Mouse (Mus musculus) limb, embryonic 12.5 days (tissue): ENCODE measurements around the gene Mnt. TPM values are rescaled to one million over a fixed set of nuclear protein-coding genes. Genes with fewer than 3 reads are reported as not detected.

Experiments used
- ATAC-seq: fragments of 200-750 bp; cut with Nextera tagmentation; 2 replicates; pipeline ENCODE4 v1.8.0; 2017; ENCODE audit warnings: low read depth, moderate TSS enrichment; ENCODE audit not compliant: insufficient number of reproducible peaks, insufficient read depth, low FRiP score, low TSS enrichment
- H3K27ac ChIP-seq: fragments of 300-500 bp; sonication (generic); 2 replicates; pipeline ENCODE4 v1.5.1; 2016; ENCODE audit warnings: mild to moderate bottlenecking, moderate library complexity
- H3K27me3 ChIP-seq: fragments of 300-500 bp; sonication (generic); 2 replicates; pipeline ENCODE4 v1.6.1; 2016; ENCODE audit warnings: mild to moderate bottlenecking, moderate library complexity
- H3K36me3 ChIP-seq: fragments of 300-500 bp; sonication (generic); 2 replicates; pipeline ENCODE4 v1.6.1; 2016; ENCODE audit warnings: mild to moderate bottlenecking, moderate library complexity
- H3K4me1 ChIP-seq: fragments of 300-500 bp; sonication (generic); replicated peaks from 2 replicates; pipeline ENCODE4 v1.6.1; 2016
- H3K4me2 ChIP-seq: fragments of 300-500 bp; sonication (generic); 2 replicates; pipeline ENCODE4 v1.6.1; 2016; ENCODE audit warnings: mild to moderate bottlenecking, moderate library complexity
- H3K4me3 ChIP-seq: fragments of 300-500 bp; sonication (generic); replicated peaks from 2 replicates; pipeline ENCODE4 v1.5.1; 2016; ENCODE audit warnings: mild to moderate bottlenecking
- H3K9ac ChIP-seq: fragments of 300-500 bp; sonication (generic); replicated peaks from 2 replicates; pipeline ENCODE4 v1.6.1; 2016; ENCODE audit warnings: mild to moderate bottlenecking, moderate library complexity
- H3K9me3 ChIP-seq: fragments of 300-500 bp; sonication (generic); 2 replicates; pipeline ENCODE4 v1.6.1; 2016; ENCODE audit warnings: mild to moderate bottlenecking, moderate library complexity
- WGBS: fragments of 180-500 bp; shearing (Covaris S2); methylation state at CpG from one replicate; pipeline ENCODE4 v1.1.7; 2016; 5-methylcytosine and 5-hydroxymethylcytosine counted together
- microRNA-seq: library from miRNA; unstranded; fragments of <30 nt; microRNA quantifications from one replicate; pipeline ENCODE4, GENCODE M21; 2017
- polyA plus RNA-seq: library from polyadenylated mRNA; unstranded; fragments of >200 nt; fragmentation: Nextera tagmentation; extraction: Ambion mirVana; gene quantifications from 2 replicates; pipeline ENCODE4 v1.2.1, GENCODE M21; 2016

Mnt gene
- polyA plus RNA-seq, 1 experiment from 2014 or later = 4.4 TPM

DNA sequence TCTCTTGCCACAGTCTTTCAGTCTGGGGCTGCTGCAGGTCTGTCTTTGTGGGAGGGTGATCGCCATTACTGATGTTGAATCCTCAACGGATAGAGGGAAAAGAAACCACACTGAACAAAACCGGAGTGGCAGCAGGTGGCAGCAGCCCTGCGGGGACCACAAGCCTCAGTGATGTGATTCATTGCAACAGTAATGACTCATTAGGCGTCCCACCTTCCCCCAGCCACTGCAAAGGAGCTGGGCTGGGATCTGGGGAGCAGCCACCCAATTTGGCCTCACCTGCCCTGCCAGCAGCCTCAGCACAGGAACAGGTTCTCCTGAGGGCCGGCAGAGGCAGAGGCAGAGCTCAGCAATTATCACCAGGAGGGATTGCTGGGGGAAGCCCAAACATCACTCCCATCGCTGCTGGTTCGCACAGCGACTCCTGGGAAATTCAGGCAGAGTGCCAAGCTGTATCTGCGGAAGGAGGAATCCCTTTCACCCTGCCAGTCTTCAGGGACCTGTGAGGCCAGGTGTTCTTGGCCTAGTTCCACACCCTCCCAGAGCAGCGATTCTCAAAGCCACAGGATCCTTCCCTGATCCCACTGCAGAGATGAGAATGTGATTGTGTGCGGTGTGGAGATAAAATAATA lies 40.4 kb downstream of the Mnt start:
- Histone ChIP-seq H3K4me3 (no peak overlapping the region), H3K27me3 (no peaks in the 10 kb centered on the region), H3K36me3 (0 out of 2 replicates have a peak, but pooled peaks cover 4% of the 10 kb centered on the region), H3K4me1 (peaks cover 19% of the 10 kb centered on the region), H3K9ac (no peak overlapping the region), H3K9me3 (no peaks in the 10 kb centered on the region), H3K4me2 (no peak overlapping the region), H3K27ac (no peak overlapping the region)
- WGBS = 34% methylated on average over 12 of the region's 12 CpGs
- ATAC-seq = no peak

DNA sequence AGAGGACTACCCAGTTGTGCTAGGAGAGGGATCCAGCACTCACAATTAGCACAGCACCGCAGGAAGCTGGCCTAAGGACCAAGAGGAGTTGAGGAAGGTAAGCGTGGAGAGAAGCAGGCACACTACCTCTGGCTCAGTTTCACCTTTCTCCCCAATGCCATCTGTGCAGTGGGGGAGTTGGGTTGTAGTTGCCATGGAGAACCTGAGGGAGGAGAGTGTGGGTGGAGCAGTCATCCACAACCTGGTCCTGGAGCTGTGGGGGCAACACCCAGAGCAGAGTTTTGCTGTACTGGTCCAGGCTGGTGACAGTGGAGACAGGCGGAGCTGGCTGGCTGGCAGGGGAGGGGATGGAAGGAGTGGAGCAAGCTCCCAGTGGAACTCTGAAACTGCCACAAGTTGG lies 43.9 kb downstream of the Mnt start:
- Histone ChIP-seq H3K4me3 (no peak overlapping the region), H3K27ac (no peak overlapping the region), H3K4me1 (peaks cover 28% of the 10 kb centered on the region), H3K4me2 (no peak overlapping the region), H3K36me3 (no peaks in the 10 kb centered on the region), H3K9me3 (no peaks in the 10 kb centered on the region), H3K9ac (no peak overlapping the region), H3K27me3 (no peaks in the 10 kb centered on the region)
- WGBS = 46% methylated on average over 3 of the region's 3 CpGs
- no peak for ATAC-seq

DNA sequence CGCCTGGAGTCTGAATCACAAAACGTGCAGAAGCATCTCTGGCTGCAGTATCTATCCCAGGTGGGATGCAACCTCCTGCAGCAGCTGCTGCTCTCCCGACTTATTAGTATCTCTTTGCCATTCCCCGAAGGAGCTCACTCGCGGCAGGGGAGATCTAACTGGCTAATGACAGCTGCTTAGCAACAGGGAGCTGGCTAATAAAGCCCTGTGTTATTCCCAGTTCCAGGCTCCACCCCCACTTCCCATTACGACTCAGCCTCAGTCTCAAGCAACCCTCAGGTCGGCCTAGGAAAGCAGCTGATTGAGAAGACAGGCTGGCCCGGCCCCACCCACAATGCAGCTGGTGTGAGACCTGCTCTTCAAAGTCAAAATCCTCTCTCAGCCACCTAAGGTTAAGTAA lies 46.1 kb downstream of the Mnt start:
- WGBS = 4% methylated on average over 9 of the region's 9 CpGs
- Histone ChIP-seq H3K9me3 (no peaks in the 10 kb centered on the region), H3K27ac (no peak overlapping the region; the same call in 1 of the 2 replicates), H3K27me3 (no peaks in the 10 kb centered on the region), H3K4me3 (no peak overlapping the region), H3K4me2 (peak overlapping the region; percentile 39), H3K4me1 (peaks cover 20% of the 10 kb centered on the region), H3K9ac (no peak overlapping the region; the same call in 1 of the 2 replicates), H3K36me3 (no peaks in the 10 kb centered on the region)
- 0 out of 2 replicates have a peak, but pooled peaks have one; percentile 63 for ATAC-seq

DNA sequence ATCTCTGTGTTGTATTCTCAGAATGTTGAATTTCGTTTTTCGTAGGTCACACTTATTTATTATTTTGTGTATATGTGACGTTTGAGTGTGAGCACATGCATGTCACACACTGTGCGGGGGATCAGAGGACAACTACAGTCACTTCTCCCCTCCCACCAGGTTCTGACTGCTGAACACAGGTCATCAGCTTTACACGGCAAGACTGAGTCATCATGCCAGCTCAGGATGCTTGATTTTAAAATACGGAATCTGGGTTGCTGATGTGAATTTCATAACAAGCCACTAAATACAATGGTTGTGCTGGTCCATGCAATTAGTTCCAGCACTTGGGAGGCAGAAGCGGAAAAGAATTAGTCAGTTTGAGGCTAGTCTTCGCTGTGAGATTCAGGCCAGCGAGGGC lies 50.3 kb downstream of the Mnt start:
- no peak overlapping the region for H3K9ac ChIP-seq
- ATAC-seq = no peak
- no peaks in the 10 kb centered on the region for H3K36me3 ChIP-seq
- no peak overlapping the region for H3K4me3 ChIP-seq
- no peaks in the 10 kb centered on the region for H3K9me3 ChIP-seq
- no peak overlapping the region for H3K4me2 ChIP-seq
- 87% methylated on average over 9 of the region's 9 CpGs for WGBS
- peaks cover 9% of the 10 kb centered on the region for H3K4me1 ChIP-seq
- H3K27ac ChIP-seq = no peak overlapping the region
- no peaks in the 10 kb centered on the region for H3K27me3 ChIP-seq

DNA sequence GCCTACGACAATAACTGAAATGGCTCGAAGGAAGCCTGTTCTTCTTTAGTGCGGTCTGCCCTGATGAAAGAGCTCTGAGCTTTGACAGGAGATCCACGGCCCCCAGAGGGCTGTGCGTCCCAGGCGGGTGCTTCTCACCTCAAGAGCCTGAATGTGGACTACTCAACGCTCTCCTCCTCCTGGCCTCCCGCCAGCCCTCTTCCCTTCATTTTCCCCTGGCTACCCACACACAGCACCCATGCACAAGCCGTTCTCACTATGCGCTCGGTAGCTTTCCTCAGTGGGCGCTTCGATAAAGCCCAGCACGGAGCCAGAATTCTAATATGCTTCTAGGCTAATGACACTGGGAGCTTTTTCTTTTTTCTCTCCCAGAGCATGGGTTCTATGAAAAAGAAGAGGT lies 51.3 kb downstream of the Mnt start:
- no peaks in the 10 kb centered on the region for H3K27me3 ChIP-seq
- no peak overlapping the region for H3K27ac ChIP-seq
- no peaks in the 10 kb centered on the region for H3K36me3 ChIP-seq
- 74% methylated on average over 14 of the region's 14 CpGs for whole genome bisulfite sequencing
- no peak for ATAC-seq
- no peak overlapping the region for H3K9ac ChIP-seq
- no peak overlapping the region for H3K4me3 ChIP-seq
- H3K4me1 ChIP-seq = peaks cover 3% of the 10 kb centered on the region
- H3K9me3 ChIP-seq = no peaks in the 10 kb centered on the region
- no peak overlapping the region for H3K4me2 ChIP-seq

DNA sequence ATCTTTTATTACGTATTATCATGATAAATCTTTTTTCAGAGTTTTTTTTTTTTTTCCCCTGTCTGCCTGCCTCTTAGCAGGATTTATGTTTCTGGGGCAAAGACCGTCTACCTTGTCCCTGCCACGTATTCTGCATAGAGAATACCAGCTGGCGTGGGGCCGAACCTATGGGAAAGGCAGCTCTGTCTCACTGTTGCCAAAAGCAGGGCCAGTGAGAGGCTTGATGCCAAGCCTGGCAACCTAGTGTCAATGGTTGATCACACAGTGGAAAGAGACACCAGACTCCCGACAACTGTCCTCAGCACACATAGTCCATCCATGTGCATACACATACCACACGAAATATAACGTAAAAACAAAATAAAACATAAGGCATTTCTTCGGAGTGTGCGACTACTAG lies 52.4 kb downstream of the Mnt start:
- Histone ChIP-seq H3K9me3 (no peaks in the 10 kb centered on the region), H3K4me1 (no peaks in the 10 kb centered on the region), H3K36me3 (no peaks in the 10 kb centered on the region), H3K9ac (no peak overlapping the region), H3K4me2 (no peak overlapping the region), H3K4me3 (no peak overlapping the region), H3K27ac (no peak overlapping the region), H3K27me3 (no peaks in the 10 kb centered on the region)
- WGBS = 93% methylated on average over 10 of the region's 10 CpGs
- ATAC-seq = no peak

DNA sequence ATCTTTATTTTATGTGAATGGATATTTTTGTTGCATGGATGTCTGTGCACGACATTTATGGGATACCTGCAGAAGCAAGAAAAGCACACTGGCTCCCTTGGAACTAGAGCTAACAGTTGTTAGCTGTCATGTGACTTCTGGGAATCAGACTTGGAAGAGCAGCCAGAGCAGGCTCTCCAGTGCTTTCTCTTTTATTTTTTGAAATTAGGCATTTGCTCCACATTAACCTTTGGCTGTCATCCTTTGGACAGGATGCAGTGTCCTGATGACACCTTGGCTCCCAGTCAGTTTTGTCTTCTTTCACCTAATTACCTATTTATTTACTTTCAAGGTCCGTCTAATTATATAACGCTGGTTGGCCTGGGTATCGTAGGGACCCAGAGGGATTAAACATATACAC lies 63.9 kb downstream of the Mnt start:
- 83% methylated on average over 4 of the region's 4 CpGs for WGBS
- no peaks in the 10 kb centered on the region for H3K27me3 ChIP-seq
- H3K4me1 ChIP-seq = peaks cover 9% of the 10 kb centered on the region
- H3K9ac ChIP-seq = no peak overlapping the region
- H3K4me3 ChIP-seq = no peak overlapping the region
- no peak for ATAC-seq
- H3K27ac ChIP-seq = no peak overlapping the region
- peaks cover 4% of the 10 kb centered on the region for H3K36me3 ChIP-seq
- H3K9me3 ChIP-seq = no peaks in the 10 kb centered on the region
- no peak overlapping the region for H3K4me2 ChIP-seq

Small RNA genes within 50 kb of the gene (microRNA-seq; reads per million reads assigned to microRNA genes)
- gene Mir6926 = not detected

Other genes starting within 250 kb of the Mnt start
- 1.1 TPM in 2 replicates for gene Rap1gap2, start 220.0 kb upstream of the Mnt start, polyA plus RNA-seq
- gene Ccdc92b, start 211.3 kb upstream of the Mnt start, polyA plus RNA-seq = 0.58 and 0.84 TPM in 2 replicates
- gene Cluh, start 181.4 kb upstream of the Mnt start, polyA plus RNA-seq = 22.5 and 25.7 TPM in 2 replicates
- gene Pafah1b1, start 106.2 kb upstream of the Mnt start, polyA plus RNA-seq = 57.1 and 60.1 TPM in 2 replicates
- gene Mettl16, start 60.1 kb upstream of the Mnt start, polyA plus RNA-seq = 60.6 and 61.6 TPM in 2 replicates
- gene Sgsm2, start 66.1 kb downstream of the Mnt start, polyA plus RNA-seq = 5.2 and 5.9 TPM in 2 replicates
- 45.2 and 46.5 TPM in 2 replicates for gene Tsr1, start 67.2 kb downstream of the Mnt start, polyA plus RNA-seq
- 22.4 and 22.7 TPM in 2 replicates for gene Smg6, start 94.9 kb downstream of the Mnt start, polyA plus RNA-seq
- 23.7 and 24.5 TPM in 2 replicates for gene Srr, start 95.0 kb downstream of the Mnt start, polyA plus RNA-seq